Mouse (Mus musculus) liver, embryonic 14.5 days (tissue): Measurements from ENCODE around the gene Gpr150.

Source experiments
- CTCF ChIP-seq: IDR thresholded peaks from 2 replicates; pipeline ENCODE4 v1.5.1; 2016; ENCODE audit warnings: antibody characterized with exemption, low read depth, control low read depth
- EP300 ChIP-seq: IDR thresholded peaks from 2 replicates; pipeline ENCODE4 v1.6.1; 2016; ENCODE audit warnings: antibody characterized with exemption, low read depth

DNA sequence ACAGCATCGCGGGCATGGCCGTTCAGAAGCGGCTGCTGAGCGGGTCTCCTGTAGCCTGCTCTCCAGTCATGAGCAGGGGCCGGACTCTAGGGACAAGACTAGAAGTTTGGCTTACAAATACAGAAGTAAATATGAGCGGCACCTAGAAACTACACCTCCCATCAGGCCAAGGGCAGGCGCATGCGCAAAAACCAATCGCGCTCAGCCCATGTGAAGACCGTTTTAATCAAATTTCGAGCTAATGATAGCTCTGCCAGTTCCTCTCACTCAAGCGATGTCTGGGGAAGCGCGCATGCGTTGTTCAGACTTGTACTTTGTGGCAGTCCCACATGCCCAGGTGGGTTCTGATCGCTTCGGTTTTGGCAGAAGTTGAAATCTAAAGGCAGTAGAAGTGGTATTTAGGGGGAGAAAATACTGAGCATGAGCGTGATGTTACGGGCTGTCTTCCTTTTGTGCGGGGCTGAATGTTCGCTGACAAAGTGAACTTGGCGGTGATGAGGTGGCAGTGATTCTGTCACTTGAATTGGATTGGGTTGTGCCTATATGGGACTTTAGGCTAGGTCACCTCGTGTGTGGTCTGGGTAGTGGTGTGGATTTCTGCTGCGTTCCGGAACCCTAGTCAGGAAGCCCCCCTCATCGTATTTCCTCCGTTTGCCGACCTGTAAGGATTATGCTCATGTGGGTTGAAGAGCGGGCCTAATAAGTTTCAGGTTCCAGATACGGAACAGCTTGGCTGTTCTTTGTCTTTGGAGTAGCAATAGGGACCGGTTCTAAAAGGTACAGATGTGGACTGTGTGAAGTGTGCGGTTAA, 41.9 kb upstream of the Gpr150 start, which contains the start of the genes Arsk and Ttc37:
- TF ChIP-seq CTCF, result no peak
- TF ChIP-seq EP300, result no peak
